Mouse (Mus musculus) brain, adult 2 months (tissue): ENCODE data around the gene Bdh1.
A peak's percentile ranks its signal among the peaks of the same experiment; 100 is the strongest.
"Not testable (repeated sequence)": the region's sequence is repeated elsewhere in the genome, so short reads cannot be mapped to it uniquely, and the experiment has no call there.

Experiments used
- DNase-seq: peaks from one replicate; pipeline ENCODE4 v3.0.0; 2011; ENCODE audit warnings: low read depth, low spot score

The Bdh1 gene

GRCm38 (mm10) chr16:31464953-31465352, 42.9 kb downstream of the Bdh1 start:
- DNase-seq, result no peak

DNA sequence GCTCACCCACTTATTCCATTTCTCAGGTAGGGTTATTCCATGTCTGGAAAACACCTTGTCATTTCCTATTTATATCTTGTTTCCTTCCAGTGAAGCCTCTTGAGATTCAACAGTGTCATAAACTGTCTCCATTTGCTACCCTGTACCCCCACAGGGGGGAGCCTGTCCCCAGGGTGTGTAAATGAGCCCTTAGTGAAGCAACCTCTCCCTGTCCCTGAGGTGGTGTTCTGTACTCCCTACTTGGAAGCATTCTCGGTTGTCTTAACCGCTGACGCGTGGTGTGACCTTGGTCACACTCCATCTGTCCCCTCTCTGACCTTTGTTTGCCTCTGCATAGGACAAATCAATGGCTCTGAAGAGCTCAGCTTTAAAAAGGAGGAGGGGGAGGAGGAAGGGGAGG, 43.5 kb downstream of the Bdh1 start:
- peak; percentile 82 for DNase-seq

DNA sequence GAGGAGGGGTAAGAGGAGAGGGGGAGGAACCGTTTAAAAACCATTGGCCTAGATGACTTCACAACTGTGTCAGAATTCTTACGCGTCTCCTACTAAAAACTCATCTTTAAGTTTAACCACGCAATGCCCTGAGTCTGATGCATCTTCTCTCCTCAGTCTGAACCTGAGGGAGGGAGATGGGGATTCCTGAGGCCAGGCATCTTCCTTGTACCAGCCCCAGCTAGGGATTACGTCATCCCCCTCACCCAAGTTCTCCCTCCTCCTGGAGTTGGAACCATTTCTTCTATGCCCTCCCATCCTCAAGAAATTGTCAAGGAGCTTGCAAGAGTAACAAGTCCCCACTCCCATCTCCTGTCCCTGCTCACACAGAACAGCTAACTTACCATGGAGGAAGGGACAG, 44.0 kb downstream of the Bdh1 start:
- DNase-seq, result peak; percentile 51

DNA sequence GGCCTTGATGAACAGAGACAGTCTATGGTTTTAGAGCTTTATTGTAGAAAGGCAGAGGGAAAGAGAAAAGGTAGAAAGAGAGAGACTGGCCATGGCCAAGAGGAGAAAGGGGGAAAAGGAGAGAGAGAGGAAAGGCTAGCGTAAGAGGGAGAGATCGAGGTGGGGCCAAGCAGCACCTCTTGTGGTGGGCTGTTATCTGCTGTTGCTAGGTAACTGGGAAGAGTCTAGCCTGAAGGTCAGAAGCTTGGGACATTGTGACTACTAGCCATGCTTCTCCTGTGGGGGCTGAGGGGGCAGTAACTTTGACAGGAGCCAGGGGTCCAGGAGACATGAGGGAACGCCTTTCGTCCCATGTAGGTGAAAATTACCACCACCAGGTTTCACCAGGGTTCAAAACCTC, 48.7 kb downstream of the Bdh1 start:
- not testable (repeated sequence) for DNase-seq

DNA sequence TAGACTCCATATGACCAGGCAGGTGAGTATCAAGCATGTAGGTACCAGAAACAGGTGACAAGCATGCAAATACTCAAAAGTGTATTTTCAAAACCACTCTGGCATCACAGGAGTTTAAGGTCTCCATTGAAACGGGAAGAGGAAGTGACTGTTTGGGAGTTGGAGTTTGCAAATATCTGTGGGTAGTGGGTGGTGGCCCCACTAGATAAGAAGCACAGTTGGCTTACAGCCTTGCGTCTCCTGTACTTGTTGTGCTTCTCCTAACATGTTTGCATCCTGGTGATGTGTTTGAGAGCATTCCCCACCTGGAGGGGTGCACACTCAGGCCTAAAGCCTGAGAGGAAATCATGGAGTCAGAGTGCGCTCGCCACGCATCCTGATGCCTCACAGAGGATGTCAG, 49.9 kb downstream of the Bdh1 start:
- DNase-seq, result no peak

DNA sequence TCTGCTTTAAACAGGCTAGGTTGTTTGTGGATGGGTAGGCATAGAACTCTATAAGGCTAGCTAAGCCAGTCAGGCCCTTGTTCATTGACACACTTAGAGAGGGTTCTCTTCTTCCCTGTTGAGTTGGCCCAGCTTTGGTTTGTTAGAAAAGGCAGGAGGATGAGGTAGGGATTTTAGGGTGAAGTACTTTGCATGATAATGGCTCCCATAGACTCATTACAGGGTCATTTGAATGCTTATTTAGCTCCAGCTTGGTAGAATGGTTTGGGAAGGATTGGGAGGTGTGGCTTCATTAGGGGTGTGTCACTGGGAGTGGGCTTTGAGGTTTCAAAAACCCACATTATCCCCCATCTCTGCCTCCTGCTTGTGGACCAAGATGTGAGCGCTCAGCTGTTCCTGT, 51.1 kb downstream of the Bdh1 start:
- DNase-seq, result no peak

DNA sequence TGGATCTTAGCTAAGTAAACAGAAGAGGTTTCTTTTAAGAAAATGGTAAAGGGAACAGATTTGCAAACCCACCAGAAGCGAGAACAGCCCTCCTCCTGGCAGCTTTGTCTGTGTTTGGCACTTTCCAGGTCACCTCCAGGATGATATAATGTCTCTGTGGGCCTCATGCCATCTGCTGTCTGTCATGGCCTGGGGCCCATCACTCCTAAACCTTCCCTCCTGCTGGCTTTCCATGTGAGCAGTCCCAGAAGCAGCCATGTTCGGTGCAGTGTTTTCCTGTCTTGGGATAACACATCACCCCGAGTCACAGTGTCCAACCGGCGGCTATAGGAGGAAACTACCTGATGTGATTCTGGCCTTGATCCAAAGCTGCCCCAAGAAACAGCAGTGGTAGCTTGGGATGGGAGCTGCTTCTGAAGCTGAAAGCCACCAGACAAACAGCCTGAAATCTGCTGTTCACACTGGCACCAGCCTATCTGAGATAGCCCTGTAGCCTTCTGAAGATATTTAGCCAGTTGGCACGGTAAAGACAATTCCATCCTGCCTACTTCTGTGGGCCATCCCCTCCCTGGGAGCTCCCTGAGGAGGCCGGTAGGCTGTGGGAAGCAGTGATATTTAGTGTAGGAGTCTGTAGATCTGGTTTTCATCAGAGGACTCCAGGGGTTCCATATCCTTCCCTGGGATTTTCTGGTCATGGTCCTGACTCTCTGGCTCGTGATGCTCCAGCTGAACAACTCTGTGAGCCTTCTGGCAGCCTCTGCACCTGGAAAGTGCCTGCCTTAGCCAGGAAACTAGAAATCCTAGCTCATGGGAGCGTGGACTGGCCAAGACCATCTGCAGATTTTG, 53.3 kb downstream of the Bdh1 start:
- DNase-seq, result peak; percentile 91

DNA sequence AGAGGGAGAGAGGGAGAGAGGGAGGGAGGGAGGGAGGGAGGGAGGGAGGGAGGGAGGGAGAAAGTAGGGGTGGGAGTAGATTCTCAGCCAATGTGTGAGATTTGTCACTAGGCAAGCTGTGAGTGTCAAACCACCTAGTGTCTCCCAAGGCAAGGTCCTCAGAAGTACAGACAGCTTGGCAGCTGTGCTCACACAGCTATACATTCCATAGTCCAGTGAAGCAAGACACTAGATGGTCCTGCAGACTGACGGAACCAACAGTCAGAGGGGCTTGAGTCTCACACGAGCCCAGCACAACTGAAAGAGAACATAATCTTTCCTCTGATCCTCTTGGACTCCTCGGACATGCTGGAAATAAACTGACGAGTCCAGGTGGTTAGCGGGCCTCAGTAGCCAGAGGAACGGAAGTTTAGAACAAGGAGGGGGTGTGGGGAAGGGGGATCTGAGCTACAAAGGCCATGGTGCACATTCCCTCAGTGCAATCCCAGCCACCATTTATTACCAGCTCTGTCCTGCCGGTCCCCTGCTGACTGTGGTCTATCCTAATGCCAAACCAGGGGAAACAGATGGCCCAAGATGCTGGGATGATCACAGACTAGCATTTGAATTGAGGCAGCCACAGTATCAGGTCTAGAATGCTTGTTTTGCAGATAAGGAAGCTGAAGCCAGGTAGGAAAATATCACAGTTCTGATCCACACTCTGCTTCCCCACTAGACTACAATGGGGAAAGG, 55.0 kb downstream of the Bdh1 start:
- DNase-seq, result peak; percentile 93

GRCm38 (mm10) chr16:31485336-31485735, 63.3 kb downstream of the Bdh1 start:
- no peak for DNase-seq

GRCm38 (mm10) chr16:31487266-31487665, 65.2 kb downstream of the Bdh1 start:
- no peak for DNase-seq

DNA sequence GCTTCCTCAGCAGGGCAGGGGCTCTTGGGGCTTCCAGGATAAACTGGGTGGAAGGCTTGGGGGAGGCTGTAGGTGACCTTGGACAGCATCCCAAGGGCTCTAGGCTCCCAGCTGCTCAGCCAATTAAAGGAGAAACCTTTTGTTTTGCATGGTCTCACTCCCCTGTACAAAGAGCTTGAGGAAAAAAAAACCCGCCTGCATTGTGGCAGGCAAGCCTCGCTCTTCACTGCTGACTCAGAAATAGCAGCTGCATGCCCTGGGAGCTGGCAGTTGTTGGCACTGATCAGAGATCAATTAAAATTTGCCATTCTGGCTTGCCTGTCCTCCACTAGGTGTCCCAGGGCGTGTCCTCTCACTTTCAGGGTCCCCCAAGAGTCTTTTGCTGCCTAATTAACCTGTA, 67.0 kb downstream of the Bdh1 start:
- peak; percentile 37 for DNase-seq

GRCm38 (mm10) chr16:31490967-31491366, 68.9 kb downstream of the Bdh1 start:
- DNase-seq, result peak; percentile 67

DNA sequence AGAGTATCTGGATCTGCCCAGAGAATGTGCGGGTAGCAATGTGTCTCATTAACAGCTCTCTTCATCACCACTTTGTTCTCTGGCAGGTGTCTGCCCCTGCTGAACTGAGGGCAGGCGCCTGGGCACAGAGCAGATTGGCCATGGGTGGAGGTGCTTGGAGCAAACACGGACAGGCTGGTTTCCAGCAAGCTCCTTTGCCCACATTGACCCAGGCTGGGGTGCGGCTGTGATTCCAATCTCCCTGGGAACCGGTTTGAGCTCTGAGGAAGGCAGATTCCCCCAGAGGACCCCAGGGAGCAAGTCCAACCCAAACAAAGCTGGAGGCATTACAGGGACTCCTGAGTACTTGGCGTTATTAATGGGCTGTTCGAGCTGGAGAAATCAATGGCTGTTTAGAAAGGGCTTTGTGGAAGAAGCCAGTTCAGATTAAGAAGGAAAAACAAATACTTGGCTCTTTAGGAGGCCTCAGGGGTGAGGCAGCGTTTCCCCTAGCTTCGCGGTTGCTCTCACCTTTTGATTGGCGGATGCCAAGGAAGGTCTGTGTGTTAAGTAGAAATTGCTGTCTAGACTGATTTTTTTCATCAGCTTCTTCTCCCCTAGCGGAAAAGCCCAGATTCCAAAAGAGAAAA, 71.0 kb downstream of the Bdh1 start:
- DNase-seq, result peak; percentile 81

DNA sequence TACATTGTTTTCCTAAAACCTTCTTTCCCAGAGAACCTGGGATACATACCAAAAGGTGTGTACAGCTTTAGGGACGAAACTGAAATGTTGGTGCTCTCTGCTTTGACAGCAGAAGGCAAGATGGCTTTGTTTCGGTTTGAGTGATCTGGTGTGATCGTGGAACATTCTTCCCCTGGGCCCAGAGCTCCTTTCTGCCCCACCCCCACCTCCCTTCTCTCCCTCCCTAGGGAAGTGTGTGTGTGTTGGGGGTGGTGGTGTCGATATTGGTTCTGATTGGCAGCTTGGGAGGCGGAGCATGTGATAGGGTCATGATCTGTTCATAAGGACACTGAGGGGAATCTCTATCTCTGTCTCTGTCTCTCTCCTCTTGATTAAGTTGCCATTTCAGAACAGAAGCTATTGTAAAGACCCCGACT, 71.5 kb downstream of the Bdh1 start:
- DNase-seq, result peak; percentile 79

GRCm38 (mm10) chr16:31493991-31494390, 71.9 kb downstream of the Bdh1 start:
- DNase-seq, result peak; percentile 97

GRCm38 (mm10) chr16:31495356-31495755, 73.3 kb downstream of the Bdh1 start:
- DNase-seq, result peak; percentile 49

- DNase-seq, result no peak
These were observed 73.7 kb downstream of the Bdh1 start for GRCm38 (mm10) chr16:31495769-31496168.

GRCm38 (mm10) chr16:31498336-31498735, 76.3 kb downstream of the Bdh1 start:
- DNase-seq, result no peak

GRCm38 (mm10) chr16:31499021-31499420, 76.9 kb downstream of the Bdh1 start:
- no peak for DNase-seq

DNA sequence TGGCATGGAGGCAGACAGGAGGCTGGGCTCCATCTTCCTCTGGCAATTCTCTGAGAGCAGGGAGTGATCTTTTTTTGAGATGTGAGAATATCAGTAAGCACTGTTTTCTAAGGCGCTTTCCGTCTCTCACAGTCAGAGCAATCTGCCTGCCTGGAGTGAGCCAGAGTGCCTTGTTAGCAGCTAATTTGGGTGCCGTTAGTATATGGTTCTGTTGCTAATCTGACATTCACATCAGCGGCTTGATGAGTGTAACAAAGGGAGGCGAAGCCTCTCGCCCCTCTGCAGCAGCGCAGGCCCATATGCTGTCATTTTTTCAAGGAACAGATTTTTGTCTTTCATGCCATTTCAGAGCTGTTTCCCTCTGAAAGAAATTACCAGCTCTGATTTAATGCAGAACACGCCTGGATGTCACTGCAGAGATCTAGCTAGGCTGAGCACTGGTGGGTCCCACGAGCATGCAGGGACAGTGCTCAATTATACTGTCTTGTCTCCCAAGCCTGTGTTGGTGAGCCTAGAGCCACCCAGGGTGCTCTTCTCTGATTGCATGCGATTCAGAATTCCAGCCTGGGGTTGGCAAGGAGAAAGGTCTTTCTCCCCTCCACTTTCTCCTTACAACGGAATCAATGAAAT, 77.7 kb downstream of the Bdh1 start:
- DNase-seq, result peak; percentile 87

GRCm38 (mm10) chr16:31500532-31500931, 78.5 kb downstream of the Bdh1 start:
- no peak for DNase-seq
